Mouse (Mus musculus): Measurements from ENCODE around the gene Syne1. TPM values are rescaled to one million over a fixed set of nuclear protein-coding genes. Genes with fewer than 3 reads are reported as not detected.

The Syne1 gene
- polyA plus RNA-seq, 1 experiment from 2014 or later: 5.7 TPM

GRCm38 (mm10) chr10:5443020-5443419 is 108.3 kb downstream of the Syne1 start:
- WGBS: 79% methylated on average over 2 of the region's 2 CpGs
- Histone ChIP-seq H3K27me3 (replicated peaks; ENCODE audit: control insufficient read depth, insufficient read depth, low read length) (no peaks in the 10 kb centered on the region), H3K9me3 (ENCODE audit: control insufficient read depth, low read length) (no peaks in the 10 kb centered on the region)

GRCm38 (mm10) chr10:5439802-5440350 is 111.4 kb downstream of the Syne1 start:
- DNase-seq (ENCODE audit: low spot score) (no peak), ATAC-seq (replicated peaks; ENCODE audit: low FRiP score) (no peak)
- H3K27me3 ChIP-seq (replicated peaks; ENCODE audit: control insufficient read depth, insufficient read depth, low read length): no peaks in the 10 kb centered on the region

More at GRCm38 (mm10) chr10:5443020-5443419, 108.3 kb downstream of the Syne1 start:
- H3K4me1 ChIP-seq (replicated peaks; ENCODE audit: control insufficient read depth, insufficient read depth, low read length): no peaks in the 10 kb centered on the region
- no peak overlapping the region for H3K27ac ChIP-seq (ENCODE audit: low read depth, low read length)
- H3K4me3 ChIP-seq (ENCODE audit: low read depth, low read length): no peak overlapping the region
- no peak overlapping the region for H3K4me2 ChIP-seq
- no peak for ATAC-seq (replicated peaks; ENCODE audit: low FRiP score)
- no peak for DNase-seq (ENCODE audit: low spot score)
- no peaks in the 10 kb centered on the region for H3K36me3 ChIP-seq (ENCODE audit: control insufficient read depth, insufficient read depth, low read length)
- H3K9ac ChIP-seq (ENCODE audit: low read depth, low read length): no peak overlapping the region

DNA sequence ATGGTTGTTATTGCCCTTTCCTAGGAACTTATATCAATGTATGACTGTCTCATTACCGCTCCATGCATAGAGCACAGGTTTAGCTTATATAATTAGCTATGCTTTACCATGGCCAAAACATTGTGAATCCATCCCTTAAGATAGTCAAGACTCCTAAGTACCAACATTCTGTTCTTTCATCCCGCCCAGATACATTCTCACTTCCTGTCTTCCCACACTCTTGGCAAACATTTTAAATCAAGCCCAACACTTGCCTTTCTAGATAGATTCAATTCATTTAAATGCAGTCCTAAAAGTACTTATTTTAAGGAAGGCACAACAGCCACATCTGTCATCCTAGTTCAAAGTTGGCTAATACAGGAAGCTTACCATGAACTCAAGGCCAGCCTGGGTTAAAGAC is 113.5 kb downstream of the Syne1 start:
- DNase-seq (ENCODE audit: low spot score) (no peak), ATAC-seq (replicated peaks; ENCODE audit: low FRiP score) (no peak)
- no peaks in the 10 kb centered on the region for H3K27me3 ChIP-seq (replicated peaks; ENCODE audit: control insufficient read depth, insufficient read depth, low read length)
- H3K9me3 ChIP-seq (ENCODE audit: control insufficient read depth, low read length): no peaks in the 10 kb centered on the region
- 82% methylated on average over 2 of the region's 2 CpGs for WGBS
- H3K9ac ChIP-seq (ENCODE audit: low read depth, low read length): no peak overlapping the region
- no peaks in the 10 kb centered on the region for H3K36me3 ChIP-seq (ENCODE audit: control insufficient read depth, insufficient read depth, low read length)
- no peaks in the 10 kb centered on the region for H3K4me1 ChIP-seq (replicated peaks; ENCODE audit: control insufficient read depth, insufficient read depth, low read length)
- no peak overlapping the region for H3K4me3 ChIP-seq (ENCODE audit: low read depth, low read length)
- H3K27ac ChIP-seq (ENCODE audit: low read depth, low read length): no peak overlapping the region
- H3K4me2 ChIP-seq: no peak overlapping the region

More at GRCm38 (mm10) chr10:5439802-5440350, 111.4 kb downstream of the Syne1 start:
- Histone ChIP-seq H3K4me2 (no peak overlapping the region), H3K36me3 (ENCODE audit: control insufficient read depth, insufficient read depth, low read length) (no peaks in the 10 kb centered on the region), H3K4me3 (ENCODE audit: low read depth, low read length) (no peak overlapping the region), H3K27ac (ENCODE audit: low read depth, low read length) (no peak overlapping the region), H3K9me3 (ENCODE audit: control insufficient read depth, low read length) (no peaks in the 10 kb centered on the region), H3K9ac (ENCODE audit: low read depth, low read length) (no peak overlapping the region), H3K4me1 (replicated peaks; ENCODE audit: control insufficient read depth, insufficient read depth, low read length) (no peaks in the 10 kb centered on the region)
- 64% methylated on average over 2 of the region's 2 CpGs for WGBS

- no peak overlapping the region for H3K9ac ChIP-seq (ENCODE audit: low read depth, low read length)
- H3K36me3 ChIP-seq (ENCODE audit: control insufficient read depth, insufficient read depth, low read length): no peaks in the 10 kb centered on the region
- H3K4me1 ChIP-seq (replicated peaks; ENCODE audit: control insufficient read depth, insufficient read depth, low read length): no peaks in the 10 kb centered on the region
- no peak overlapping the region for H3K4me3 ChIP-seq (ENCODE audit: low read depth, low read length)
- DNase-seq (ENCODE audit: low spot score) (no peak), ATAC-seq (replicated peaks; ENCODE audit: low FRiP score) (no peak)
- H3K27me3 ChIP-seq (replicated peaks; ENCODE audit: control insufficient read depth, insufficient read depth, low read length): no peaks in the 10 kb centered on the region
- H3K27ac ChIP-seq (ENCODE audit: low read depth, low read length): no peak overlapping the region
- H3K4me2 ChIP-seq: no peak overlapping the region
- H3K9me3 ChIP-seq (ENCODE audit: control insufficient read depth, low read length): no peaks in the 10 kb centered on the region
- 83% methylated on average over 4 of the region's 4 CpGs for WGBS
Observed at GRCm38 (mm10) chr10:5423984-5424383, 127.3 kb downstream of the Syne1 start.

DNA sequence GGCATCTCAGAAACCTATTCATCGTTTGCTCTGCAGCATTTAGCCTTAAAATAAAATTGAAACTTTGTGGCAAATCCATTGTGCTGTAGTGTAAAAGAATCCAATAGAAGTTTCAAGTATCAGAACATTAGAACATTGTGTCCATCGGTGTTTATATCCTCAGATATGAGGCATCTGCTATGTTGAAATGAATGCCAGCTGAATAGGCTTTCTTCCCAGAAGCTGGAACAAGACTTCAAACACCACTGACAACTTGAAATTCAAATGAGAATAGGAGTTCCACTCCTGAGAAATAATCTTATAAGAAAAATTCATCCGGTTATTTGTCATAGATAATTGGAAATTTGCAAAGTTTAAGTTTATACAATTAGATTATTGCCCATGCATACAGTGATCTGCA is 135.6 kb downstream of the Syne1 start:
- DNase-seq (ENCODE audit: low spot score) (no peak), ATAC-seq (replicated peaks; ENCODE audit: low FRiP score) (no peak)
- no peaks in the 10 kb centered on the region for H3K36me3 ChIP-seq (ENCODE audit: control insufficient read depth, insufficient read depth, low read length)
- WGBS: 78% methylated on average over 3 of the region's 3 CpGs
- no peak overlapping the region for H3K4me3 ChIP-seq (ENCODE audit: low read depth, low read length)
- no peaks in the 10 kb centered on the region for H3K27me3 ChIP-seq (replicated peaks; ENCODE audit: control insufficient read depth, insufficient read depth, low read length)
- no peak overlapping the region for H3K27ac ChIP-seq (ENCODE audit: low read depth, low read length)
- H3K9ac ChIP-seq (ENCODE audit: low read depth, low read length): no peak overlapping the region
- no peaks in the 10 kb centered on the region for H3K9me3 ChIP-seq (ENCODE audit: control insufficient read depth, low read length)
- no peak overlapping the region for H3K4me2 ChIP-seq
- no peaks in the 10 kb centered on the region for H3K4me1 ChIP-seq (replicated peaks; ENCODE audit: control insufficient read depth, insufficient read depth, low read length)

- no peaks in the 10 kb centered on the region for H3K9me3 ChIP-seq (ENCODE audit: control insufficient read depth, low read length)
- H3K9ac ChIP-seq (ENCODE audit: low read depth, low read length): no peak overlapping the region
- no peaks in the 10 kb centered on the region for H3K4me1 ChIP-seq (replicated peaks; ENCODE audit: control insufficient read depth, insufficient read depth, low read length)
- H3K4me2 ChIP-seq: no peak overlapping the region
- no peak overlapping the region for H3K27ac ChIP-seq (ENCODE audit: low read depth, low read length)
- no peak for DNase-seq (ENCODE audit: low spot score)
- no peak overlapping the region for H3K4me3 ChIP-seq (ENCODE audit: low read depth, low read length)
- ATAC-seq (replicated peaks; ENCODE audit: low FRiP score): no peak
- H3K36me3 ChIP-seq (ENCODE audit: control insufficient read depth, insufficient read depth, low read length): no peaks in the 10 kb centered on the region
- H3K27me3 ChIP-seq (replicated peaks; ENCODE audit: control insufficient read depth, insufficient read depth, low read length): no peaks in the 10 kb centered on the region
- 67% methylated on average over 6 of the region's 6 CpGs for WGBS
Observed at GRCm38 (mm10) chr10:5384131-5384776, 167.0 kb downstream of the Syne1 start.

DNA sequence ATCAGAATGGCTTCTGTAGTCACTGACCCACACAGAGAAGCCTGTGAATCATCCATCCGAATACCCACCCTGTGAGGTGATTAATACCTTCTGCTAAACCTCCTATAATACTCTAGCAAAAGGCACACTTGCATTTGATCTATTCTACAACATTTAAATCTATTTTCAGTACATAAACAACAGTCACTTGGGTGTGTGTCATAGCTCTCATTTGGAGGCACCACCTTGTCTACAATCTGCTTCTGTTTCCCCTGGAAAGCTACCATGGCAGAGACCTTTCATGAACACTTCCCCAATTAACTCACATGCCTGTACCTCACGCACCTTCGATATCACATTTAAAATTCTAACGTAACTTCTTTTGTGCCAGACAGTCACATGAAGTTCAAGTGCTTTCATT is 169.7 kb downstream of the Syne1 start:
- H3K9ac ChIP-seq (ENCODE audit: low read depth, low read length): no peak overlapping the region
- no peaks in the 10 kb centered on the region for H3K9me3 ChIP-seq (ENCODE audit: control insufficient read depth, low read length)
- H3K27ac ChIP-seq (ENCODE audit: low read depth, low read length): no peak overlapping the region
- no peak overlapping the region for H3K4me3 ChIP-seq (ENCODE audit: low read depth, low read length)
- no peak overlapping the region for H3K4me2 ChIP-seq
- H3K4me1 ChIP-seq (replicated peaks; ENCODE audit: control insufficient read depth, insufficient read depth, low read length): no peaks in the 10 kb centered on the region
- 90% methylated on average over 4 of the region's 4 CpGs for WGBS
- no peak for ATAC-seq (replicated peaks; ENCODE audit: low FRiP score)
- DNase-seq (ENCODE audit: low spot score): no peak
- no peaks in the 10 kb centered on the region for H3K27me3 ChIP-seq (replicated peaks; ENCODE audit: control insufficient read depth, insufficient read depth, low read length)
- H3K36me3 ChIP-seq (ENCODE audit: control insufficient read depth, insufficient read depth, low read length): no peaks in the 10 kb centered on the region

DNA sequence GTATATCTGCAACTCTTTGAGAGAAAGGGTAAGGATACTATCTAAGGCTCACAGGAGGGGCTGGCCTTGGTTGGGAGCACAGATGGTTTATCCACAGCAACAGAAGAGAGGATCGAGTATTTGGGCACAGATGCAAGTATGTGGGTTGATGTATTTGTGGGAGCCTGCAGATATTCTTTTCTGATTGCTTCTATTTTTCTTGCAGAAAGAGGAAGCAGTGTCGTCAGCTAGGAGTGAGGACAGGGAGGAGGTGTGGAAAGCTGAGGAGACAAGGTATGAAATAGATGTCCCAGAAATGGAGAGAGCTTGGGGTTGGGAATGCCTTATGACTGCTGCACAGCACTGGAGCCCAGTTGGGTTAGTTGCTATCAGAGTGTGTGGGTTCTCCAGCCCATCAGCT is 172.3 kb downstream of the Syne1 start:
- H3K4me2 ChIP-seq: no peak overlapping the region
- 60% methylated on average over 2 of the region's 2 CpGs for WGBS
- H3K36me3 ChIP-seq (ENCODE audit: control insufficient read depth, insufficient read depth, low read length): no peaks in the 10 kb centered on the region
- DNase-seq (ENCODE audit: low spot score) (no peak), ATAC-seq (replicated peaks; ENCODE audit: low FRiP score) (no peak)
- H3K9me3 ChIP-seq (ENCODE audit: control insufficient read depth, low read length): no peaks in the 10 kb centered on the region
- no peak overlapping the region for H3K27ac ChIP-seq (ENCODE audit: low read depth, low read length)
- no peak overlapping the region for H3K4me3 ChIP-seq (ENCODE audit: low read depth, low read length)
- no peaks in the 10 kb centered on the region for H3K27me3 ChIP-seq (replicated peaks; ENCODE audit: control insufficient read depth, insufficient read depth, low read length)
- no peaks in the 10 kb centered on the region for H3K4me1 ChIP-seq (replicated peaks; ENCODE audit: control insufficient read depth, insufficient read depth, low read length)
- H3K9ac ChIP-seq (ENCODE audit: low read depth, low read length): no peak overlapping the region

GRCm38 (mm10) chr10:5369599-5369998 is 181.7 kb downstream of the Syne1 start:
- WGBS: 73% methylated on average over 4 of the region's 4 CpGs
- ATAC-seq (replicated peaks; ENCODE audit: low FRiP score): no peak

More at GRCm38 (mm10) chr10:5369599-5369998, 181.7 kb downstream of the Syne1 start:
- Histone ChIP-seq H3K4me1 (replicated peaks; ENCODE audit: control insufficient read depth, insufficient read depth, low read length) (no peaks in the 10 kb centered on the region), H3K27me3 (replicated peaks; ENCODE audit: control insufficient read depth, insufficient read depth, low read length) (no peaks in the 10 kb centered on the region), H3K36me3 (ENCODE audit: control insufficient read depth, insufficient read depth, low read length) (no peaks in the 10 kb centered on the region), H3K4me2 (no peak overlapping the region), H3K9ac (ENCODE audit: low read depth, low read length) (no peak overlapping the region), H3K4me3 (ENCODE audit: low read depth, low read length) (no peak overlapping the region), H3K9me3 (ENCODE audit: control insufficient read depth, low read length) (no peaks in the 10 kb centered on the region), H3K27ac (ENCODE audit: low read depth, low read length) (no peak overlapping the region)
- DNase-seq (ENCODE audit: low spot score): no peak
